In genomic region chr19:23140689-23141317, GRCm38 (mm10) we compare ENCODE assay signal across 8 mouse cellular contexts. TPM values are rescaled to one million over a fixed set of nuclear protein-coding genes. Genes with fewer than 3 reads are reported as not detected.
A peak's percentile ranks its signal among the peaks of the same experiment; 100 is the strongest.
DNase-seq lines count a peak whose midpoint lies in the region; ATAC-seq lines count a peak whose summit lies in the region.

Klf9 (plus strand) TSS chr19:23141226.

- DNase-seq in adrenal gland, adult 8-10 months, result peak; percentile 97
- DNase-seq in embryo, embryonic 11.5 days (ENCODE audit: low read depth, low spot score), result peak; percentile 85
- DNase-seq in gastrocnemius, postnatal 25 days, result peak; percentile 98
- DNase-seq in left cerebral cortex, postnatal 10 days (ENCODE audit: extremely low spot score in 1 of 2, low spot score in 2 of 2), result peak; percentile 96 to 98
- peak; percentile 96 for DNase-seq in right cerebral cortex, postnatal 14 days
- peak; percentile 87 for DNase-seq in urinary bladder, postnatal 25 days (ENCODE audit: low spot score)

- peak; percentile 85 for ATAC-seq in inflammation-experienced regulatory T-cells, adult 6 months
- ATAC-seq in megakaryocyte progenitor cell, adult 5-6 weeks (replicated peaks; ENCODE audit: poor library complexity), result peak; percentile 71

- intact Hi-C loops in left cerebral cortex, postnatal 10 days (cut with DNase I), result loop anchor here (5.0 kb wide), 2 partner anchors 71 to 209 kb away; no protein-coding TSS in a partner anchor

RNA-seq across cellular contexts. Expression of gene Klf9, which starts in this region (rescaled TPM):
- 10 to 100 TPM; 57.6 to 89.0 (median 71.0) TPM for total RNA-seq in adrenal gland, adult 8-10 months (2022)
- total RNA-seq in gastrocnemius, postnatal 25 days (2021), result 100 to 1,000 TPM in 1 of 2 experiments, 10 to 100 TPM in 1; 98.1 to 101 TPM
- 1 to 10 TPM; 1.1 to 4.4 (median 4.2) TPM for polyA plus RNA-seq in inflammation-experienced regulatory T-cells, adult 6 months (2017; shearing (Covaris generic))
- total RNA-seq in left cerebral cortex, postnatal 10 days (2021), result 100 to 1,000 TPM; 150 to 182 TPM
- 19.0 and 20.1 TPM in 2 replicates for total RNA-seq in megakaryocyte progenitor cell, adult 5-6 weeks (2015)
- total RNA-seq in megakaryocyte progenitor cell, adult 5-6 weeks (2017), result 13.3 and 16.0 TPM in 2 replicates

Comparison
In these comparisons a context has a peak if more than half of its experiments do, and no peak if none do; other contexts are left out.
1. Peak in every context shown above with its lines: DNase-seq and ATAC-seq.